Mouse (Mus musculus): Measurements from ENCODE around the gene Foxn3.

Foxn3 gene

DNA sequence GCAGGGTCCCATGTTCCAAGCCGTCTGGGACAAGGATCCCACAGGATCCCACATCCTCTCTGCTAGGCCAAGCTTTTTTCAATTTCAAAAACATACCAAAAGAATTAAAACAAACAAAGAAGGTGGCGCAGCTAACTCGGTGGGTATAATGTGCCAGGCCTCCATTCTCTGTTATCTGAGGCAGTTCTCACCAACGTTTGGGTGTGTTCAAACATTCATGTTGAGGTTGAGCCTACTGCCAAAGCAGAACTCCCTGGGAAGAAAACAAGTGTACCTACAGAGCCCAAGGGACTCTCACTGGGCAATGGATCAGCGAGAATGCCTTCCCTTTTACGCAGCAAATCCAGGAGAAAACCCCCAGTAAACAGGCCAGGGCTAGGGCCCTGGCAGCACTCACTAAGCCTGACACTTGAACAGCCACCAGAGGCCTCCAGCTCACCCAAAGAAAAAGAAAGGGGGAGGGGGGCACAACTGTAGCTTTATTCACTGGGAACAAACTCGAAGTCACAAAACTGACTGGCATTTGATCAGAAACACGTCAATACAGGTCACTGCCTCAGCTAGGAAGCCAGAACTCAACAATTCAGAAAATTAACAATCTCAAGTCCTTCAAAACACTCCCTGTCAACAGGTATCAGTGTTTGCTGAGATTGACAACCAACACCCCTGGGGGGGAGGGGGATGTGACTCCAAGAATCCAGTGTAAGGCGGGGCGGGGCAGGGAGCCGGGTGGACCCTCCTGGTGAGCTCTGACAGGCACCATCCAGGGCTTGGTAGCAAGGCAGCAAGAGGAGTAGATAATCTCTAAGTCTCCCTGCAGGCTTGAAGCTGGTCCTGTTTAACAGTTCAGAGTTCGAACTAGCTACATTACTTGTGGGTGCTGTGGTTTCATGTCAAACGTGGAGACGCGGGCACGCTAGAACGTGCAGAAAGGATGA, 177.2 kb downstream of the Foxn3 start:
- no peak for TF ChIP-seq GATA4 (IDR thresholded peaks at IDR 0.05; ENCODE audit: insufficient replicate concordance, low read length)

DNA sequence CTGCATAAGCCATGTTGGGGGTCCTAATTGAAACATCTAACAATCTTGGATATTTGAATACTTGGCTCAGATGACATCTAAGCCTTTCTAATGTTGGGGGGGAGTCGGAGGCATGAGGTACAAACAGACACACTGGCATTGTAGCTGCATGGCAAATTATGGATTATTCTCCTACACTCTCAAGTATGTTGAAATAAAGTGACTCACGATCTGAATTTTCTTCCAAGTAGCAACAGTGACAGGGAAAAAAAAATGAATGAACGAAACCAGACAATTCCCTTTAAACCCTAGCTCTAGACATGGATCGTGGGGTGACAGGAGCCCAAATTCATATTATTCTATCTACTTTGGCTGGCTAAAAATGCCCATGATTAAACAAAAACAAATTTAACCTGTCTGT, 178.3 kb downstream of the Foxn3 start:
- TF ChIP-seq GATA4 (IDR thresholded peaks at IDR 0.05; ENCODE audit: insufficient replicate concordance, low read length), result no peak

DNA sequence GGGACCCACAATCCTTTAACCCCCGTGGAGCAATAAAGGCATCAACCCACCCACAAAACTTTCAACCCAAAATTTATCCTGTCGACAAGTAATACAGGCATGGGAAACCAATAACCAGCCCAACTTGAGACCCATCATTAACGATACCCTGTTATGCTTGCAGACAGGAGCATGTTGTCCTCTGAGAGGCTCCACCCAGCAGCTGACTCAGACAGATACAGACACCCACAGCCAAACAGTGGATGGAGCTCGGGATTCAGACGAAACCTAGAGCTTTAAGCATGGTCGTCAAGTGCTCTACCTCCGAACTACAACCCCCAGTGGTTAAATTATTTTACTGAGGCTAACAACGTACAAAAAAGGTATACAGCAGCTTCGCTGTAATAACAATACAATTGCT, 182.1 kb downstream of the Foxn3 start:
- no peak for TF ChIP-seq GATA4 (IDR thresholded peaks at IDR 0.05; ENCODE audit: insufficient replicate concordance, low read length)

DNA sequence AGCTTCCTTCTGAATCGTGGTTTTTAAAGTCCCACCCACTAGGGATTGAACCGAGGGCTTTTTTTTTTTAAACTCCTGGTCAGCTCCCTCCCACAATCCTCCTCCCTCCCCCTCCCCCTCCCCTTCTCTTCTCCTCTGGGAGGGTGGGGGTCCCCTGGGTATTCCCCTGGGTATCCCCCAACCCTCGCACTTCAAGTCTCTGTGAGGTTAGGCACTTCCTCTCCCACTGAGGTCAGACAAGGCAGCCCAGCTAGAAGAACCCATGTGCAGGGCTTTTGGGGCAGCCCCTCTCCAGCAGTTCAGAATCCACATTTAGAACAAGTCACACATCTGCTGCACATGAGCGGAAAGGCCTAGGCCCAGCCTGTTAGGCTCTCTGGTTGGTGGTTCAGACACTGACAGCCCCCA, 182.5 kb downstream of the Foxn3 start:
- no peak for TF ChIP-seq GATA4 (IDR thresholded peaks at IDR 0.05; ENCODE audit: insufficient replicate concordance, low read length)

DNA sequence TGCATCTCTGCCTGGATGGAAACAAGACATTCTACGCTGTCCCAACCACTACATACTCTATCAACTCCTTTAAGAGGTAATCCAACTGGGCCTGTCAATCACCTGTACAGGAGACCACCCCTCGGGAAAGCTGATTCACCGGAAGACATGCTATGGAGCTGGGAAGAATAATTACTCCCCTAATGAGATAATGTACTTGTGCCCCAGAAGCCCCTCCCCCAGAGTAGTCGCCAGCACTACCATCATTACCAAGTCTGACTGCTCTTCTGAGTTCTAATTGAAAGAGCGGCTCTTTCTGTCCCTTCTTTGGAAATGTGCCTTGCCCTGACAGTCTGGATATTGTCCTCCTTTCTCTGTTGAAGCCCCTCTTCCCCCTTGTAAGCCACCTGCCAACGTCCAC, 183.3 kb downstream of the Foxn3 start:
- no peak for TF ChIP-seq GATA4 (IDR thresholded peaks at IDR 0.05; ENCODE audit: insufficient replicate concordance, low read length)

DNA sequence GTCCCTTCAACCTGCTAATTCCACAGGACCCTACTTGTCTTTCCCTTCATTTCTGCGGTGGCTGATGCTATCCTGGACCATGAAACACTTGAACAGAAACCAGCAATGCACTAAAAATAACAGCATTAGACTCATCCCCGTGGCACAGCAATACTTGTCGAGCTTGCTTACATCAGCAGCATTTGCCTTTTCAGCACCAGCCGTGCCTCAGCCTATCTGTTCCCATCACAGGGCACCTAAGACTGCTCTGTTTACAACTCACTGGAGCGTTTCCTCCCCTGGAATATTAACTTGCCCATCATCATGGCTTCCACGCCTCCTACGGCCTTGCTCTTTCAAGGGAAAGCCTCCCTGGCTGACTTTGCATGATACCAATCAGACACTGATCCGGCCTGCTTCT, 185.1 kb downstream of the Foxn3 start:
- TF ChIP-seq GATA4 (IDR thresholded peaks at IDR 0.05; ENCODE audit: insufficient replicate concordance, low read length), result no peak

DNA sequence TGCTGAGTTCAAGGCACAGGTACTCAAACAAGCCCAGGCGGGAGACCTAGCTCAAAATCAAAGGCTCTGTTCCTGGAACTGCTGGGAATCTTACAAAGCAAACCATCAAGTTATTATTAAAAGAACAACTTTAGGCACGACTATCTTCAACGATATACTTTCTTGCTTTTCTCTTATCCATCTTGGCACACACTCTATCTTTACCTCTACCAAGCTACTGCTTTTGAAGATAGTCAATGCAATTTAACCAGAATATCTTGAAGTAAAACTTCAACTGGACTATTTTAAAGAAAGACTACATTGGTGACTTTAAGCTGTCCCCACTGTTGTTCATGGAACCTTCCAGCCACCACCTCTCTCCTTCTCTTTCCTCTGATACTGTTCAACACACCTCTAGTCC, 185.7 kb downstream of the Foxn3 start:
- TF ChIP-seq GATA4 (IDR thresholded peaks at IDR 0.05; ENCODE audit: insufficient replicate concordance, low read length), result no peak

DNA sequence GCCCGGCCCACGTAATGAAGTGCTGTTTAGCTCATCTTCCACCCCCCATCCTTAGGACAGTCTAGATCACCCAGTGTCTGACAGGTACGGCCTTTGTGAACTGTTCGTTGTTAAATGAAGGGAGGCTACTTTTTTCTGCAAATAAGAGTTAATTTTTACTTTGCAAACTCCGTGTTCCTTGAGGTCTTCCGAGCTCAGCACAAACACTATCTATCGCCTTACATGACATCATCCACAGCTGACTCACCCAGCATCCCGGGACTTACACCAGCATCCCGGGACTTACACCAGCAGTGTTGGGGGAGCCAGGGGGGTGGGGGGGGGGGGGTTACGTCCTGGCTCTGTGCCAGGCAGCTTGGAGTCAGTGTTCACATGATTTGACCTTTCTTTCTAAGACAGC, 186.3 kb downstream of the Foxn3 start:
- no peak for TF ChIP-seq GATA4 (IDR thresholded peaks at IDR 0.05; ENCODE audit: insufficient replicate concordance, low read length)

DNA sequence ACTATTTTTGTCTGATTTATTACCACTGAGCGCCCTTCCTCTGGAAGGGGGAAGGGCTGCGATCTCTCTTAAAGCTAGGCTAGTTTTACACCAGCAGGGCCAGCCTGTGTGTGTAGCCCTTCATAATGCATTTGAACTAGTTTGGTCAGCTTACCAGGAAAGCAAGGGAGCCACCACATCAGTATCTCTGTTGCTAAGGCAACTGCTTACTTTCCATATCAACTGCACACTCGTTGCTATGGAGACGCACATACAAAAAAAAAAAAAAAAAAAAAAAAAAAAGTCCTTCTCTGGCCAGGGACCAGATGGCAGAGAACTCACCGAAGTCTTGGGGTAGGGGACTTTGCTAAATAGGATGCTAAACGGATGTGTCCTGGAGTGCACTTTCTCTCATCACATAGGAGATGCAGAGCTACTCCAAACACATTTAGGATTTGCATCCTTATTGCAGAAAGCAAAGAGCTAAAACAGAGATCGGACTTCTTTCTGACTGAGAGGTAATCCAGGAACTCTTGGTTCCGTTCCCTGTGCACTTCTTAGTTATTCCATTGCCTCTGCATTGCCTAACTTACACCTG, 187.4 kb downstream of the Foxn3 start:
- TF ChIP-seq GATA4 (IDR thresholded peaks at IDR 0.05; ENCODE audit: insufficient replicate concordance, low read length), result no peak

DNA sequence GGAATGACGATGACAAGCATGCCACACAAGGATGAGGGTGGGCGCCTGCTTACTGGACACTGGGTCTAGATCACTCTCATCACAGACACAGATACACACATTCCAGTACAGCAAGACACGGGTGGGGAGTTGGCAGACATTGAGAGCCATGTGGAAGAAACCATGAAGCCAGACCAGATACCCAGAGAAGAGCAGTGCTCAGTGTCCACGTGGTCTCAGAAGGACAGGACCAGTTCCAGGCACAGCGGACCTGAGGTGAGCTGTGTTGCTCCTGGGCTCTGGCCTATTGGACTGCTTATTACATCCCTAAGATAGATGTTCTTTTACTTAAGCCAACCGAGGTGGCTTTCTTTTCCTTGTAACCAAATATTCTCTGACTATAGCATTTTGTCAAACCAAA, 188.0 kb downstream of the Foxn3 start:
- no peak for TF ChIP-seq GATA4 (IDR thresholded peaks at IDR 0.05; ENCODE audit: insufficient replicate concordance, low read length)

DNA sequence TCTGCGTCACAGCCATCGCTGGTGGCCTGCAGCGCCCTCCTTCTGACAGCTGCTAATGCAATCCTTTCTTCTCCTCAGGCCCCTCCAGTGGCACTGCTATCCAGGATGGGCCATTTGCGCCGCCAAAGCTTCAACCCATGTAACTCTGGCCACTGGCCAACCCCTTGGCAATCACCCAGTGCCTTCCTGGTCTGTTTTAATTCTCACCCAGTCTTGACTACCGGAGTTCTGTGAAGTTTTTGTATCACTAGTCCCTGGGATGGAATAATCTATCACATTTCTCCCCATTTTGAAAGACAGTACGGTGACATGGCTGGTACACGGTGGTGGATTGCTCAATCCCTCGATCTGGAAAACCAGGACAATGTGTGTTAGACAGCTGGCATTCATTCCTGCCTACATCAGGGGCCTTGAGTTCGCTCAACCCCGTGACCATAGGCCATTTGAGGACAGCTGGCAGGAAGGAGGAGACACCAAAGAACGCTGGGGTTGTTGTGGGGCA, 189.2 kb downstream of the Foxn3 start:
- TF ChIP-seq GATA4 (IDR thresholded peaks at IDR 0.05; ENCODE audit: insufficient replicate concordance, low read length), result no peak

DNA sequence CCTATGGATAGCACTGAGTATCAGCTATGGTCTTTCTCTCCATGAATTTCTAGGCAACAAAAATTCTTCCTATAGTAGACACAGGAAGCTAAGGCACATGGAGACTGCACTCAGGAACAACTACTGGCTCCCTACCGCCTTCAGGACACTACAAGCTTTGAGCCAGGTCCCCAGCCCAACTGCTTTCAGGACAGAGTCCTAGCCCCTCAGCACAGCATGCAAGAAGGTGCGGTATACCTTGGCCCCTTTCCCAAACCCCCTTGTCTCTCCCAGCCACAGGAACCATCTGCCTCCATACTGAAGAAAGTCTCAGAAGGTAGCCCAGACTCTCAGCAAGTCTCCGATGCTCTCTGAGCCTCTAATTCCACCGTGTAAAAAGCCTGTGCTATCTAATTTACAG, 189.8 kb downstream of the Foxn3 start:
- TF ChIP-seq GATA4 (IDR thresholded peaks at IDR 0.05; ENCODE audit: insufficient replicate concordance, low read length), result no peak

DNA sequence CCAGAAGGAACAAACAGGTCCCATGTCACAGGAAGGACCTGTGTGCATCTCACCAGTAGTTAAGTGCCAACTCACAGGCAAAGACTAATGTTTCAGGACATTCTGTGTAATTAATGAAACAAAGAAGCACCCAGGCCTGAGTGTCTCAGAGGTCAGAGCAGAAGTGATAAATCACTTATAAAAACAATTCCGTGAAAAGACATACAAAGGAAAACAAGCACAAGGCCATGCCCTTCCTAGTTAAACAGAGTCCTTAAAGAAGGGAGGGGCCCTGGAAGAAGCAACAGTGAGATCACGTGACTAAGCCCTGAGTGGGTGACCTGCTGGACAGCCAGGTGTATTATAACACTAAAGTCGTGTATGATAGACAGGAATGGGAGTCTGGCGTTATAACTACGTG, 191.9 kb downstream of the Foxn3 start:
- no peak for TF ChIP-seq GATA4 (IDR thresholded peaks at IDR 0.05; ENCODE audit: insufficient replicate concordance, low read length)

DNA sequence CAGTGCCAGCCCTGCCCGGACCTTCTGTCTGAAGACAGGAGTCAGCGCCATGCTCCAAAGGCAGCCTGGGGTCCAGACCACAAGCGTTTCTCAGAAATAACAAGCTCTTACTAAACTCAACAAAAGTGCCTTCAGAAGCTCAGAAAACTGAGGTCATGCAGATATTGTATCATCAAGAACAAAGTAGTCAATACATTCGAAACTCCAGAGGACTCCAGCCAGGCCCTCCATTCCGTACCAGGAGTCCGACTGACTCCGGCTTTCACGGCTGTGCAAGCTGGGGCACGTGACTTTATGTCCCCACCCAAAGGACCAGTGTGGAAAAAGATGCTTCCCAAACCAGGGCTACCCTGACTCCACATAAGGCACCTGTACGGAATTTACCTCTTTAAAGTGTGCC, 195.1 kb downstream of the Foxn3 start:
- no peak for TF ChIP-seq GATA4 (IDR thresholded peaks at IDR 0.05; ENCODE audit: insufficient replicate concordance, low read length)

DNA sequence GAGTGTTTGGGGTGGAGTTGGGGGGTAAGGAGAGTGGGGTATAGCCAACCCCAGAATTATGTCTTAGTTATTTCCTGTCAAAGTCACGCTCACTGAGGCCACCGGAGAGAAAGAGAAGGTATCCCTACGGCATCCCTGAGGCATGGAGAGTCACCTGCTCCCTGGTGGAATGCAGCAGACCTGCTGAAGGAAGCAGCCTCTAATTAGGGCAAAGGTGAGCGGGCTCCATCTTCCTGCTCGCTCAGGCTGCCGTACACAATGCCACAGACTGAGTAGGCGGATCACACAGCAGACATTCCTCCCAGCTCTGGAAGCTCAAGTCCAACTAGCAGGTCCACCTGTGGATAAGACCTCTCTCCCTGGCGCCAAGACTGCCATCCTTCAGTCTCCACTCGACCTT, 197.4 kb downstream of the Foxn3 start:
- no peak for TF ChIP-seq GATA4 (IDR thresholded peaks at IDR 0.05; ENCODE audit: insufficient replicate concordance, low read length)

DNA sequence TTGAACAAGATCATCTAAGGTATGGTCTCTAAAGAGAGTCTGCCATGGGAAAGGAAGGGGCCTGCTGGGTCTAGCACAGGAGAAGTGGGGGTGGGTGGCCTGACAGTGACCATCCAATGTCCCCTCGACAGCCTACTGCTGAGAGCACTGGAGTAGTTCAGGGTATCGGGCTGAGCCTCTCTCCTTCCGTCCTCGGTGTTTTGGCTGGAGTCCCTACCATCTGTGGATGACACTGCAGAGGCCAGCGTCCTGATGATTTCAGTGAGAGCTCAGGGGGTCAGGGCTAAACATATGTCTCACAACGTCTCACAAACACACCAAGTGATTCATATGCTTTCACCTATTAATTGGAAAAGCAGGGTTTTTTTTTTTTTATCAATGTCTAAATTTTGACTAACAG, 199.2 kb downstream of the Foxn3 start:
- no peak for TF ChIP-seq GATA4 (IDR thresholded peaks at IDR 0.05; ENCODE audit: insufficient replicate concordance, low read length)
